Mouse (Mus musculus) midbrain, embryonic 14.5 days (tissue): Measurements from ENCODE around the gene Mpv17l. TPM values are rescaled to one million over a fixed set of nuclear protein-coding genes. Genes with fewer than 3 reads are reported as not detected.
"Not testable (repeated sequence)": the region's sequence is repeated elsewhere in the genome, so short reads cannot be mapped to it uniquely, and the experiment has no call there.

Experiments
- ATAC-seq: fragments of 200-750 bp; cut with Nextera tagmentation; 2 replicates; pipeline ENCODE4 v1.8.0; 2017; ENCODE audit warnings: moderate number of reproducible peaks, moderate library complexity; ENCODE audit not compliant: low FRiP score, low TSS enrichment
- DNase-seq: peaks from one replicate; pipeline ENCODE4 v3.0.0-alpha.2; 2015
- H3K27ac ChIP-seq: fragments of 300-500 bp; sonication (generic); replicated peaks from 2 replicates; pipeline ENCODE4 v1.5.1; 2014; ENCODE audit warnings: mild to moderate bottlenecking, low read depth, low read length, moderate library complexity
- H3K27me3 ChIP-seq: fragments of 300-500 bp; sonication (generic); 2 replicates; pipeline ENCODE4 v1.6.1; 2014; ENCODE audit warnings: low read length, control low read depth, mixed read lengths; ENCODE audit not compliant: control insufficient read depth, insufficient read depth
- H3K36me3 ChIP-seq: fragments of 300-500 bp; sonication (generic); 2 replicates; pipeline ENCODE4 v1.6.1; 2014; ENCODE audit warnings: low read length, control low read depth; ENCODE audit not compliant: control insufficient read depth, insufficient read depth
- H3K4me1 ChIP-seq: fragments of 300-500 bp; sonication (generic); 2 replicates; pipeline ENCODE4 v1.6.1; 2014; ENCODE audit warnings: mild to moderate bottlenecking, antibody characterized with exemption, low read length, control low read depth; ENCODE audit not compliant: control insufficient read depth, insufficient read depth
- H3K4me2 ChIP-seq: fragments of 300-500 bp; sonication (generic); 2 replicates; pipeline ENCODE4 v1.6.1; 2014; ENCODE audit warnings: mild to moderate bottlenecking, low read length, moderate library complexity
- H3K4me3 ChIP-seq: fragments of 300-500 bp; sonication (generic); replicated peaks from 2 replicates; pipeline ENCODE4 v1.5.1; 2014; ENCODE audit warnings: low read depth, low read length
- H3K9ac ChIP-seq: fragments of 300-500 bp; sonication (generic); replicated peaks from 2 replicates; pipeline ENCODE4 v1.6.1; 2014; ENCODE audit warnings: mild to moderate bottlenecking, low read length, moderate library complexity
- H3K9me3 ChIP-seq: fragments of 300-500 bp; sonication (generic); 2 replicates; pipeline ENCODE4 v1.6.1; 2016; ENCODE audit warnings: low read length, control low read depth, mixed read lengths; ENCODE audit not compliant: control insufficient read depth
- WGBS: fragments of 180-500 bp; shearing (Covaris S2); extraction: QIAGEN DNeasy Blood & Tissue Kit; methylation state at CpG from one replicate; pipeline ENCODE4 v1.1.7; 2014; 5-methylcytosine and 5-hydroxymethylcytosine counted together
- polyA plus RNA-seq: library from polyadenylated mRNA; unstranded; fragments of >200 nt; fragmentation: Nextera tagmentation; extraction: Ambion mirVana; gene quantifications from 2 replicates; pipeline ENCODE4 v1.2.1, GENCODE M21; 2014

Gene Mpv17l
- 22.0 and 23.4 TPM in 2 replicates for polyA plus RNA-seq

DNA sequence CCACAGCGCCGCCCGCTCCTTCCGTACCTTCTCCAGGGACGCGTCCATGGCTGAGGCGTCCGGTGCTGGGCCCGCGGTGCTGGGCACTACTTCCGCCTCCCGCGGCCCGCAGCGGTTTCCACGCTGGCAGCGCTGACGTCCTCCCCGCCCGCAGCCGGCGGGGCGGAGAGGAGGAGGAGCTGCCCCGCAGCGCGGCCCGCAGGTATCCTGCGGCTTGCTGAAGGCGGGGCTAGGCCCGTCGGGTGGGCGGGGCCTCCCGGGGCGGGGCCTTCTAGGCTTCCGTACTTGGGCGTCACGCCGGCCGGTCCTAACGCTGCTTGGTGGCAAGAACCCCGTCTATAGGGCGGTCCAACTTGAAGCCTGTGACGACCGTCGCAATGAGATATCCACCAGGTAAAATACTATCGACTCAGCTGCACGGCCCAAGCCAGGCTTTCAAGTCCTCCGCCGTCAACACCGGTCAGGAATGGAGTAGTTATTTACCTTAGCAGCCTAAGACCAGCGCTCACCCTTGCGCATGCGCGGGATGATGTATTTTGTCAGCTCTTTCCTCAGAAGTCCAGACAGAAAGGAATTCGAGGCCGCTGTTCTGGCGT lies at the start of gene Mpv17l, which contains the start of gene Pdxdc1:
TSS of gene Mpv17l (plus strand) at position 274 of the 596 bp plus-strand sequence.
TSS of gene Pdxdc1 (minus strand) at position 244 of the 596 bp plus-strand sequence.
- Histone ChIP-seq H3K27me3 (no peaks in the 10 kb centered on the region), H3K4me1 (peaks cover 11% of the 10 kb centered on the region), H3K4me3 (peak within 1 kb of the TSS; percentile 90), H3K36me3 (no peaks in the 10 kb centered on the region), H3K27ac (peak within 1 kb of the TSS; percentile 86), H3K9ac (peak within 1 kb of the TSS; percentile 88), H3K9me3 (no peaks in the 10 kb centered on the region), H3K4me2 (peak within 1 kb of the TSS; percentile 64)
- WGBS: under 1% methylated on average over 52 of the region's 57 CpGs
- DNase-seq (peak; percentile 98), ATAC-seq (peak; percentile 97)

DNA sequence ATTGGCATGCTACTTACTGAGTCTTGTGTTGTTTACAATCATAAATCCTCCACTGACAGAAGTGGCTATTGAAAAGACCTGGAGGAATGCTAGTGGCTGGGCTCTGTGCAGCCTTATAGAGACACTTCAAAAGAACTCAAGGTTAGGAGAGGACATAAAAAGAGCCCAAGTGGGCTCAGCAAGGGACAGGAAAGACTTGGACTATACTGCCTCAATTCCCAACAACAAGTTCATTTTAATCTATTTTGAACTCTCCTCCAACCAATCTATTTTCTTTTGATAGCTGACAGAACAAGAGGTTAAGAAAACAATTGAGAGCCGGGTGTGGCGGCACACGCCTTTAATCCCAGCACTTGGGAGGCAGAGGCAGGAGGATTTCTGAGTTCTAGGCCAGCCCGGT lies 49.1 kb upstream of the Mpv17l start:
- Histone ChIP-seq H3K4me1 (no peaks in the 10 kb centered on the region), H3K4me3 (no peak overlapping the region), H3K27ac (no peak overlapping the region), H3K9ac (no peak overlapping the region), H3K27me3 (no peaks in the 10 kb centered on the region), H3K9me3 (no peaks in the 10 kb centered on the region), H3K4me2 (no peak overlapping the region), H3K36me3 (peaks cover 32% of the 10 kb centered on the region)
- ATAC-seq: no peak
- 96% methylated on average over 4 of the region's 4 CpGs for WGBS
- no peak for DNase-seq

DNA sequence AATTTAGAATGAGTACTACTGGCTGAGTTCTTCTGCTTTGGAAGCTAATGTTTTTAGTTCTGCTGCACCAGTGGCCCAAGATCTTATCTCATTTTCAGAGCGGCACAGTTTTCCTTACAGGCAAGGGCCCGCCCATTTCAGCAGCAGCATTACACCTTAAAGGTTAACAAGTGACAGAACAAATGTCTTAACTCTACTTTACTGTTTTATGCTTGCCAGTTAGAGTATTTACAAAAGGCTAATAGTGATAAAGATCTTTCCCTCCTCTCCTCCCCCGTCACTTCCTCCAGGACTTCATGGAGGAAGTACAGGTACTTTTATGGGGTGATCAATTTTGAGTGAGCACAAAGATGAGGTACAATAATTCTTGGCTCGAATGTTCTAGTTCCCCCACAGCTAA lies 36.9 kb upstream of the Mpv17l start:
- Histone ChIP-seq H3K9me3 (no peaks in the 10 kb centered on the region), H3K27me3 (no peaks in the 10 kb centered on the region), H3K4me1 (no peaks in the 10 kb centered on the region), H3K4me3 (no peak overlapping the region), H3K4me2 (no peak overlapping the region), H3K27ac (no peak overlapping the region), H3K9ac (no peak overlapping the region), H3K36me3 (peaks cover 11% of the 10 kb centered on the region; the same call in 1 of the 2 replicates)
- DNase-seq: no peak
- 91% methylated on average over 4 of the region's 4 CpGs for WGBS
- no peak for ATAC-seq

DNA sequence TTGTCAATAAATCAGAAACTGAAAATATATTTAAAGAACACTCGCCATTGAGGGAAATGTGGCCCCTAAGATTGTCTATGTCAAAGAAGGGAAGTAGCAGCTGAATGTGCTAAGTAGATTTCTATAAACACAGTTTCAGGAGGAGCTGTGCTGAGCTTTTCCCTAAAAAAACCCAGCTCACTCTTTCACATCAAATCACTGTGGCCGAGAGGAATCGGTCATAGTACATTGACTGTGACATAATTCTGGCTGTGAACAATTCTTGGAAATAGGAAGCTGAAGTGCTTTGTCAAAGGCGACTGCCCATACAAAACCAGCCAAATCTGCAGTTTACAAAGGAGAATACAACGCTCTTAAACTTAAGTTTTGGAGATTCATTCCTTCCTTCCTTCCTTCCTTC lies 36.3 kb upstream of the Mpv17l start:
- Histone ChIP-seq H3K36me3 (peaks cover 15% of the 10 kb centered on the region; the same call in 1 of the 2 replicates), H3K4me3 (no peak overlapping the region), H3K27me3 (no peaks in the 10 kb centered on the region), H3K4me2 (no peak overlapping the region), H3K9me3 (no peaks in the 10 kb centered on the region), H3K4me1 (no peaks in the 10 kb centered on the region), H3K27ac (no peak overlapping the region), H3K9ac (no peak overlapping the region)
- ATAC-seq (no peak), DNase-seq (no peak)
- 91% methylated on average over 5 of the region's 5 CpGs for WGBS

DNA sequence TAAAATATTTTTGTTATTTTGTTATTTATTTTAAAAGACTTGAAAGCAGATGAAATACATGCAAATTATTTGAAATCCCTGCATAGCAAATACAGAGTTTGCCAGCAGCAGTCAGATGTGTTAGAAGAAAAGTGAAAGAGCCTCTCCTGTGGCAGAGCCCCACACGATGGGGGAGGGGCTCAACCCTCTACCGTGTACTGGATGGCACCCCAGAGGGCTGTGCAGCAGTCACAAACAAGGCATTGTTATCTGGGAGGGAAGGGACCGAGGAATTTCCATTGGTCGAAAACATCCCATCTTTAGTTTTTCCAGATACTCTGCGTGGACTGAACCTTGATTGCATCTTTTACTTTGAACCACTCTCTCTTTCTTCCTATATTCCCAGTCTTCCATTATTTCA lies 35.6 kb upstream of the Mpv17l start:
- ATAC-seq (peak; percentile 69), DNase-seq (peak; percentile 46)
- H3K36me3 ChIP-seq: peaks cover 22% of the 10 kb centered on the region
- 9% methylated on average over 5 of the region's 5 CpGs for WGBS
- H3K9ac ChIP-seq, H3K27ac ChIP-seq, H3K4me3 ChIP-seq, H3K4me1 ChIP-seq, H3K4me2 ChIP-seq, H3K27me3 ChIP-seq, H3K9me3 ChIP-seq: not testable (repeated sequence)

DNA sequence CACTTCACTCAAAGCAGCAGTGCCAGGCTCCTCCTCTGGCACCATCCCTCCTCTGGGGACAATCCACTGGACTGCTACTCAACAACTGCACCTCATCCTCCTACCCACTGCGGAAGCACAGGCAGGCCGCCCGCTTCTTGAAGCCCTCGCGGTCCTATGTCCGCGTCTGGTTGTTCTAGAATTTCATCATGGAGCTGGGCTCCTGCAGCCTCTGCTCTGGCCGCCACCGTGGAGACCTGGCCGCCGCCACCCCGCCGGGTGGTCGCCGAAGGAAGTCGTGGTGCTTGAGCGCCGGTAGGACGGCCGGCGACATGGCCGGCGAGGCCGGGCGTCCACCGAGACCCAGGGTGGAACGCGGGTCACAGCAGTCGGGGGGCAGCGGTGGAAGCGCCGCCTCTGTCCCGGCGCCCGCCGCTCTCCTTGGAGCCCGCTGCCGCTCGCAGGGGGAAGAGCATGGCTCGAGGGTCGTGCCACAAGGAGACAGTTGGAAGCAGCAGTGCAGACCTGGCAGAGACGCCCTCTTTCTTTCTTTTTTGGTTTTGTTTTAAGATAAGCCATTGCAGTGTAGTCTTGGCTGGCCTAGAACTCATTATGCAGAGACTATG lies 34.9 kb upstream of the Mpv17l start:
- Histone ChIP-seq H3K4me3 (peak overlapping the region; percentile 30), H3K4me1 (no peaks in the 10 kb centered on the region), H3K4me2 (peak overlapping the region; percentile 49), H3K27ac (peak overlapping the region; percentile 26; the same call in 1 of the 2 replicates), H3K36me3 (peaks cover 22% of the 10 kb centered on the region), H3K27me3 (no peaks in the 10 kb centered on the region), H3K9me3 (no peaks in the 10 kb centered on the region), H3K9ac (peak overlapping the region; percentile 34)
- DNase-seq: peak; percentile 33
- peak; percentile 62 for ATAC-seq
- 5% methylated on average over 42 of the region's 42 CpGs for WGBS

DNA sequence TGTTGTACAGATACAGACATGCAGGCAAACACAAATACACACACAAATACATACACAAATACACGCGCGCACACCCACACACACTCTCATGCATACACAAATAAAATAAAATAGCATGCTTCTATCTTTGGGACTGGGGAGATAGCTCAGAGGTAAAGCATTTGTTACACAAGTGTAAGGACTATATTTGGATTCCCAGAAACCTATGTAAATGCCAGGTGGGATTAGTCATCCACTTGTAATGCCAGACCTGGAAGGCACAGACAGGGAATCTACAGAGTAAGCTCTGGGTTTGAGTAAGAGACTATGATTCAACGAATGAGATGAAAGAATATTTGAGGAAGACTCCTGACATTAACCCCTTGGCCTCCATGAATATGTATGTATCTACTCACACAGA lies 27.5 kb upstream of the Mpv17l start:
- Histone ChIP-seq H3K4me2 (no peak overlapping the region), H3K36me3 (peaks cover 41% of the 10 kb centered on the region), H3K4me3 (no peak overlapping the region), H3K4me1 (no peaks in the 10 kb centered on the region), H3K9me3 (no peaks in the 10 kb centered on the region), H3K9ac (no peak overlapping the region), H3K27me3 (no peaks in the 10 kb centered on the region), H3K27ac (no peak overlapping the region)
- WGBS: 94% methylated on average over 4 of the region's 4 CpGs
- ATAC-seq (no peak), DNase-seq (no peak)

DNA sequence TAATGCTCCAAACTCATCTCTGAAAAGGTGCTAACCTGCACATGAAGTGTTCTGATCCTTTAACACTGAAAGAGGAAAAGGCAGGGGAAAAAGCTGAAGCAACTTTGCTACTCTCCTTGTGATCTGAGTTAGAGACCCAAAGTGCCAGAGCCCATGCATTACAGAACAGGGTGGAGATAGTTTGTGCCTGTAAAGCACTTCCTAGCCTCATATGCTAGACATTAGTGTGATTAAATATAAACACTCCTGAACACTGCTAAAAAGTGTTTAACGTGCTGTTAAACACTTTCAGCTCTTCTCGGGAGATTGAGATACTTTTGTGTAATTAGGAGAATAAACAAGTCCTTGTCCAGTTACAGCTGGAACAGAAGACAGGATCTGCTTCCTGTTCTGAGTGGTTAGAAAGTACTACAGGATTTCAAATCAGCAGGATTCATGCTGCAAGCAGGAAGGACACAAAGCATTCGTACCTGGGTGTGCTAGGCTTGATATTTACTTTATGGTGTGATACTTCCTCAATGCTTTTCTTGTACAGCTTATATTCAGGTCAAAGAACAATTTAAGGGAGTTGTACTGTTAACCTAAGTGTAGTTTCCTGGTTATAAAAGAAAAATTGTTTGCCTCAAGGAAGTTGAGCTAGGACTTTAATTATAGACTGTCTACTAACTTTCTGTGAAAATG lies 19.7 kb upstream of the Mpv17l start:
- no peak for ATAC-seq
- Histone ChIP-seq H3K9ac (no peak overlapping the region), H3K4me2 (no peak overlapping the region)

More for the DNA sequence above, 19.7 kb upstream of the Mpv17l start:
- H3K27ac ChIP-seq: no peak overlapping the region
- H3K4me1 ChIP-seq: no peaks in the 10 kb centered on the region
- no peaks in the 10 kb centered on the region for H3K9me3 ChIP-seq
- DNase-seq: no peak
- H3K36me3 ChIP-seq: peaks cover 10% of the 10 kb centered on the region
- 86% methylated on average over 3 of the region's 3 CpGs for WGBS
- no peaks in the 10 kb centered on the region for H3K27me3 ChIP-seq
- H3K4me3 ChIP-seq: no peak overlapping the region
